Mouse (Mus musculus) testis, postnatal 14 days (tissue): ENCODE measurements at regions not wholly inside any gene's neighbourhood (a gene's known extent, or its start where the extent isn't known, plus 50 kb on each side); places are given as distances from the start of the nearest gene placed in this dataset.
"Not testable (repeated sequence)": the region's sequence is repeated elsewhere in the genome, so short reads cannot be mapped to it uniquely, and the experiment has no call there.

Source experiments
- DNase-seq: peaks from one replicate; pipeline ENCODE4 v3.0.0; 2021; ENCODE audit warnings: low spot score

DNA sequence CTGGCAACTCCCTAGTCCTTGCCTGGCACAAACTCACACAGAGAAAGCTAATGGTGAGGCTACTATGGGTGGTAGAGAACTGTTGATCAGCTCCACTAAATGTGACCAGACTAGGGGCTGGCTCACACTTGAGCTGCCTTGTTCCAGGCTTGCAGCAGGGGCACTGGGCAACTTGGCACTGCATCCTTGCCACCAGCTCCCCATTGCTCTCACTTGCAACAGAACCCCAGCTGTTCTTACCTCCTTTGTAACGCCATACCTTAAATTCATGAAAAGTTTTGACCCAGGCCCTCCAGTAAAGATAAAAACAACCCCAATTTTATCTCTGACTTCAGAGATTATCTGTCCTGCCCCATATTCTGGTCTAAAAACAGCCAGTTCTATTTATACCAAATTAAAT, 328.7 kb downstream of the Diras2 start:
- DNase-seq: no peak

- no peak for DNase-seq
These were observed 325.1 kb downstream of the Diras2 start for GRCm38 (mm10) chr13:52205951-52206350.

DNA sequence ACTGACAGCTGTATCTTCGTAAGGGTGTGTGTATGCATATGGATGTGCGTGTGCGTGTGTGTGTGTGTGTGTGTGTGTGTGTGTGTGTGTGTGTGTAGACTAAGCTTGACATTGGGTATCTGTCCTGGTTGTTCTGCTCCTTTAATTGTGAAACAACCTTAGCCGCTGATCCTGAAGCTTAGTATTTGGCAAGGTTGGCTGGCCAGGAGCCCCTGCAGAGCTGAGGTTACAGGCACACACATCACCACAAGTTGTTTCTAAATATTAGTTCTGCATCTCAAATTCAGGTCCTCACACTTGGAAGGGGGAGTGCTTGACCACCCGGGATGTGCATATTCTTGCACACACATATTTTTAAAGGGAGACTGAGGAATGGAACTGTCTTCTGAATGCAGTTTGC, 314.7 kb downstream of the Diras2 start:
- DNase-seq: no peak

GRCm38 (mm10) chr13:52217066-52217465, 314.0 kb downstream of the Diras2 start:
- no peak for DNase-seq

DNA sequence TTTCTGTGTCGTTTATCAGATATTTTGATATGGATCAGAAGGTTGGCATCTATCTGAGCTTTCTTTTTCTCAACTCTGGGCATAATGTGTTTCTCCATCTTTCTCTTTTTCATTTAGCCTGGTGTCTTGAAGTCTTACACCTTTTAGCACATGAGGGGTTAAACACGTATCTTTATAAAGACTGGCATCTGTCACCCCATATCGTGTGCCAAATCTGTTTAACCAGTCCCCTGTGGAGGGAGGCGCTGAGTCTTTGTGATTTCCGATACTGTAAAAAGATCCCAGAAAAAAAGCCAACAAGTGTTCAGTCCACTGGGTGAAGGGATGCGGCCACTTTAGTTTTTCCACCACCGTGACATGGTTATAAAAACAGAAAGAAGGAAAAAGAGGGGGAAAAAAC, 313.3 kb downstream of the Diras2 start:
- DNase-seq: no peak

- DNase-seq: peak; percentile 64
These were observed 308.6 kb downstream of the Diras2 start for GRCm38 (mm10) chr13:52222315-52223097.

GRCm38 (mm10) chr13:52223098-52223962, 307.7 kb downstream of the Diras2 start:
- no peak for DNase-seq

GRCm38 (mm10) chr13:52233971-52234370, 297.1 kb downstream of the Diras2 start:
- DNase-seq: no peak

- DNase-seq: no peak
These were observed 295.0 kb downstream of the Diras2 start for GRCm38 (mm10) chr13:52236105-52236504.

DNA sequence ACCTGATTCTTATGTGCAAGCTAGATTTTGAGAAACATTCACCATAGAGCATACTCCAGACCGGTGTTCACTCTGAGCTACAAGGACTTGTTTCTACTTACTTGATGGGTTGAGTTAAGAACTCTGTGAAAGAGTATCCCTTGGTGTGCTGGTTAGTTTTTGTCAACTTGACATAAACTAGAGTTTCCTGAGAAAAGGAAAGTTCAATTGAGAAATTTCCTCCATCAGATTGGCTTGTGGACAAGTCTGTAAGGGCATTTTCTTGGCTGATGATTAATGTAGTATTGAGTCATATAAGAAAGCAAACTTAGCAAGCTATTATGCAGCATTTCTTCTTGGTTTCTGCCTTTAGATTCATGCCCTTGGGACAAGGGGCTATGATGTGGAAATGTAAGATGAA, 291.5 kb downstream of the Diras2 start:
- no peak for DNase-seq

DNA sequence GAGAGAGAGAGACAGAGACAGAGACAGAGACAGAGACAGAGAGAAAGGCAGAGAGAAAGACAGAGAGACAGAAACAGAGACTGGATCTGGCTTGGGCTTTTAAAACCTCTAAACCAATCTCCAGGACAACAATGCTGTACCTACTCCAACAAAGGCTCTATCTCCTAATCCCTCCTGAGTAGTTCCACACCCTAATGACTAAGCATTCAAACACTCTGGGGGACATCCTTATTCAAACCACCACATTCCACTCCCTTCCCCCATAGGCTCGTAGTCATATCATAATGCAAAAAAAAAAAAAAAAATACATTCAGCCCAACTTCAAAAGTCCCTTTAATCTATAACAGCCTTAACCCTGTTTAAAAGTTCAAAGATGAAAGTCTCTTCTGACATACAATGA, 289.3 kb downstream of the Diras2 start:
- no peak for DNase-seq

- DNase-seq: no peak
These were observed 281.6 kb downstream of the Diras2 start for GRCm38 (mm10) chr13:52249492-52249891.

GRCm38 (mm10) chr13:52250371-52250770, 280.7 kb downstream of the Diras2 start:
- no peak for DNase-seq

- no peak for DNase-seq
These were observed 278.8 kb downstream of the Diras2 start for GRCm38 (mm10) chr13:52252303-52252702.

DNA sequence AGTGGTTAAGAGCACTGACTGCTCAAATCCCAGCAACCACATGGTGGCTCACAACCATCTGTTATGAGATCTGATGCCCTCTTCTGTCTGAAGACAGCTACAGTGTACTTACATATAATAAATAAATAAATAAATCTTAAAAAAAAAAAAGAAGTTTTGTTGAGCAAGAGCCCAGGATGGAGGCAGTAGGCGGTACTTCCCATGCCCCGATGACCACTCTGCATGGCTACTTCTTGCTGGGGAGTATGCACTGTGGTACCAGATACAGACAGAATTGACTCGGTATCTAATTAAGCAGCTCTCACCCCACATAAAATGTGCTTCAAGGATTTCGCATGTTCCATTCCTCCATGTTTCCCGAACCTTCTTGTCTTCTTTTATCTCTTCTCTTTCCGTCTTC, 278.4 kb downstream of the Diras2 start:
- not testable (repeated sequence) for DNase-seq

GRCm38 (mm10) chr13:52253138-52253537, 277.9 kb downstream of the Diras2 start:
- DNase-seq: no peak

DNA sequence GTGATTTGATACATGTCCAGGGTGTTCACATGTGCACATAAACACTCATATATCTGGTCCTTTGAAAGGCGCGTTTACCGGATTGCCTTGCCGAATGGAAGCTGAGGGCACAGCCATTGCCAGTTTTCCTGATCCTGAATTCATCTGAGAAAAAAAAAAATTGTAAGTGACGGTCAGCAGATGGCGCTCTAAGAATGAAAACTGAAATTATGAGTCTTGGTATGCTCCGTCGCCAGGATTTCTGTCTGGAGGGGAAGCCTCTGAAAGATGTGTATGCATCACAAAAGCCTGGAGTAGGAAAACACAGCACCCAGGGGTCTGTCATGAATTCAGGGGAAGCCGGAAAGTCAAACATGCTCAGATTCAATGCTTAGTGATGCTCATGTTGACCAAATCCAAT, 276.9 kb downstream of the Diras2 start:
- DNase-seq: no peak

DNA sequence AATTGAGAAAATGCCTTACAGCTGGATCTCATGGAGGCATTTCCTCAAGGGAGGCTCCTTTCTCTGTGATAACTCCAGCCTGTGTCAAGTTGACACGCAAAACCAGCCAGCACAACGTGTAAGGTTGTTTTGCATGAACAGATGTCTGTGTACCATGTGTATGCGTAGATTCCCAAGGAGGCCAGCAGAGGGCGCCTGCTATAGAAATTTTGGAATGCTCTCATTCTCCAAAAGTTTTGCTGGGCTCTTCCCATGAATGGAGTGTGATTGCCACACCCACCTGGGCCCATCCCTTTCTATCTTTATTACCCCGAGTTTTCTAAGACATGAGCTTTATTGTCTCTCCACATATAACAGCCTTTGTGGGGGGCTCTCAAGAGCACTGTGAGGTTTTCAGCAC, 275.4 kb downstream of the Diras2 start:
- DNase-seq: no peak

DNA sequence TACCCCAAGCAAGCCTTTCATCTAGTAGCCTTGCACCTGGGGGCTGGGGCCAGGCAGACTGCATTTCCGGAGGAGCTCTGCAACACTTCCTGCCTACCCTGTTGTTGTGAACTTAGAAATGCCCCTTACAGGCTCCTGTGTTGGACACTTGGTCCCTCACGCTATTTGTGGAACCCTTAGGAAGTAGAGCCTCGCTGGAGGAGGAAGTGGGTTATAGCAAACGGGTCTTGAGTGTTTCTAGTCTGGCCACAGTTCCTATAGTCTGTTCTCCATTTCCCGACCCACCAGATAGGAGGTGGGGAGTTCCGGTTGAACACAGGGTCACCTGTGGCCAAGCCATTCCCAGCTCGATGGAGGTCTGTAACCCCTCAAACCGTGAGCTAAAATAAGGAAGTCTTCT, 272.7 kb downstream of the Diras2 start:
- no peak for DNase-seq

- DNase-seq: no peak
These were observed 268.0 kb downstream of the Diras2 start for GRCm38 (mm10) chr13:52262949-52263550.

DNA sequence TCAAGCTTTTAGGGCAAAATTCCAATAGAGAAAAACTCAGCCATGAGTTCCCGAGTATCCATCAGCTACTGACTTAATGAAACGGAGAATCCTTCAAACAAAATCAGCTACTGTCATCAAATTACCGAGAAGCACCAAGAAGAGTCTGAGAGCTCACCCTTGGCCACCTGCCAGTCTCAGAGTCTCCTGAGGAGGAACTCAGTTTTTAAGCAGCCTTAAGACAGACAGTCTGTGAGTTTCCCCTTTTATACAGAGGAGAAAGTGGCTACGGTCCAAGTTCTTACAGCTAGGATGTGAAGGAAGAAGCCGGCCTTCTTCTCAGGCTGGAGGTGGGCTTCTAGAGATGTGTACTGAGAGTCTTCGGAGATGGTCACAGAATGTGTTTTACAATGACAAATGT, 262.8 kb downstream of the Diras2 start:
- no peak for DNase-seq

- DNase-seq: no peak
These were observed 257.4 kb downstream of the Diras2 start for GRCm38 (mm10) chr13:52273502-52274246.
